Mouse (Mus musculus): ENCODE measurements around the gene Vps54.

GRCm38 (mm10) chr11:21223539-21223938 is 15.5 kb upstream of the Vps54 start:
- TF ChIP-seq CTCF (IDR thresholded peaks at IDR 0.05; ENCODE audit: low read depth, low read length) (no peak), POLR2A (IDR thresholded peaks at IDR 0.05; ENCODE audit: insufficient read depth, low read length) (no peak)
